Mouse (Mus musculus) gastrocnemius, postnatal 14 days (tissue): ENCODE data around the gene Mog. TPM values are rescaled to one million over a fixed set of nuclear protein-coding genes. Genes with fewer than 3 reads are reported as not detected.

Source experiments
- DNase-seq: peaks from one replicate; pipeline ENCODE4 v3.0.0; 2021; ENCODE audit warnings: mixed read lengths
- intact Hi-C: fragments of 180-260 bp; cut with DNase I; formaldehyde crosslinking; loops from one replicate; pipeline ENCODE4 v1.15.1; 2025; ENCODE audit warnings: low total_unique reads
- total RNA-seq, 2 experiments: library from RNA; stranded (reverse); gene quantifications; 2 replicates each; pipeline ENCODE4 v1.2.3; 2021

The Mog gene
- total RNA-seq, 2 experiments from 2014 or later, result not detected

DNA sequence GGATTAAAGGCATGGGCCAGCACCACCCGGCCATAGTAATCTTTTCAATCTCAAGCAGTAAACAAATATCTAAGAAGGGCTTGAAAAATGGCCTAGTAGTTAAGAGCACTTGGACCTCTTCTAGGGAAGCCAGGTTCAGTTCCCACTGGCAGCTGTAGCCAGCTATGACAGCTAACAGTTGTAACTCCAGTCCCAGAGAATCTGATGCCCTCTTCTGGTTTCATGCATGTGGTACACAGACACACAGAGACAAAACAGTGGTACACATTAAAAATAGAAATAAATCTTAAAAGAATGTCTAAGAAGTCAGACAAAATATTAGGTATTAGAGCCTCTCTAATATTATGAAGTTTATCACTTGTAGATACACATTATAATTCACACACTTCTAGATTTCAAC is 62.1 kb downstream of the Mog start:
- intact Hi-C loops, result no loop called here

More for the DNA sequence above, 62.1 kb downstream of the Mog start:
- no peak for DNase-seq

Other genes starting within 250 kb of the Mog start
- gene H2-M10.6, start 211.2 kb downstream of the Mog start, total RNA-seq, result not detected
- gene Trim26, start 186.3 kb downstream of the Mog start, total RNA-seq, result 10 to 100 TPM; 14.7 to 15.7 TPM
- not detected for gene Trim15, start 156.2 kb downstream of the Mog start, total RNA-seq
- not detected for gene Trim10, start 153.8 kb downstream of the Mog start, total RNA-seq
- gene Trim40, start 133.3 kb downstream of the Mog start, total RNA-seq, result not detected
- gene Trim31, start 125.3 kb downstream of the Mog start, total RNA-seq, result not detected
- gene Rnf39, start 80.5 kb downstream of the Mog start, total RNA-seq, result not detected
- 10 to 100 TPM; 63.5 to 67.7 TPM for gene Ppp1r11, start 71.7 kb downstream of the Mog start, total RNA-seq
- gene Znrd1, start 64.8 kb downstream of the Mog start, total RNA-seq, result 10 to 100 TPM; 15.6 to 17.3 TPM
- gene Znrd1as, start 64.8 kb downstream of the Mog start, total RNA-seq, result 10 to 100 TPM in 1 of 2 experiments, 1 to 10 TPM in 1; 9.3 to 11.4 TPM
- under 1 TPM in 1 of 2 experiments, not detected in 1; 0.25 TPM for gene 2410137M14Rik, start 42.2 kb downstream of the Mog start, total RNA-seq
- not detected for gene H2-M5, start 33.9 kb downstream of the Mog start, total RNA-seq
- 1 to 10 TPM in 1 of 2 experiments, under 1 TPM in 1; 0.74 to 1.5 TPM for gene Zfp57, start 22.2 kb downstream of the Mog start, total RNA-seq
- 10 to 100 TPM in 1 of 2 experiments, 1 to 10 TPM in 1; 9.8 to 10.3 TPM for gene Gabbr1, start 22.6 kb upstream of the Mog start, total RNA-seq
- not detected for gene Olfr90, start 65.1 kb upstream of the Mog start, total RNA-seq
- gene Olfr91, start 74.9 kb upstream of the Mog start, total RNA-seq, result not detected
- not detected for gene Olfr92, start 96.7 kb upstream of the Mog start, total RNA-seq
- gene Olfr93, start 138.1 kb upstream of the Mog start, total RNA-seq, result not detected
- not detected for gene Ubd, start 170.5 kb upstream of the Mog start, total RNA-seq
- not detected for gene Olfr94, start 177.6 kb upstream of the Mog start, total RNA-seq
- not detected for gene Olfr95, start 189.7 kb upstream of the Mog start, total RNA-seq
- not detected for gene Olfr96, start 196.7 kb upstream of the Mog start, total RNA-seq
- not detected for gene Olfr97, start 213.9 kb upstream of the Mog start, total RNA-seq
- gene Olfr98, start 240.4 kb upstream of the Mog start, total RNA-seq, result not detected
- 1 to 10 TPM; 1.3 to 1.6 TPM for gene H2-M3, start 246.8 kb upstream of the Mog start, total RNA-seq